Mouse (Mus musculus): Measurements from ENCODE around the gene Rassf7.

DNA sequence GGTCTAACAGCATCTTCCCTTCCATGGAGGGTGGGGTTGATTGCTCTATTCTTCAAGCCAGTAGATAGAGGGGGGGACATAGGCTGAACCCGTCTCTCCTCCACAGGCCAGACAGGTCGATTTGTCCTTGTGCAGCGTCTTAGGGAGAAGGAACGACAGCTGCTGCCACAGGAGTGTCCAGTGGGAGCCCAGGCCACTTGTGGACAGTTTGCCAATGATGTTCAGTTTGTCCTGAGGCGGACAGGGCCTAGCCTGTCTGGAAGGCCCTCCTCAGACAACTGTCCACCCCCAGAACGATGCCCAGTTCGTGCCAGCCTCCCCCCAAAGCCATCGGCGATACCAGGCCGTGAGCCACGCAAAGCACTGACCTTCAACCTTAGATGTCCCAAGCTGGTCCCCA, 1.2 kb downstream of the Rassf7 start:
- TF ChIP-seq GATA1 (IDR thresholded peaks at IDR 0.05; ENCODE audit: low read length) (no peak), TAL1 (IDR thresholded peaks at IDR 0.05; ENCODE audit: low read length) (no peak)

Measured in erythroblast, embryonic 14.5 days (primary cell).